Mouse (Mus musculus) ES-Bruce4 (cell line): ENCODE measurements around the gene Rnf152.

Experiments
- CTCF ChIP-seq: IDR thresholded peaks from one replicate; pipeline ENCODE4 v1.8.1; 2011; ENCODE audit warnings: low read depth, low read length
- EP300 ChIP-seq: IDR thresholded peaks from 2 replicates; pipeline ENCODE4 v1.6.1; 2011; ENCODE audit warnings: low read depth, low read length; ENCODE audit not compliant: insufficient read depth
- POLR2A ChIP-seq: IDR thresholded peaks from one replicate; pipeline ENCODE4 v1.8.1; 2011; ENCODE audit warnings: low read length; ENCODE audit not compliant: insufficient read depth

DNA sequence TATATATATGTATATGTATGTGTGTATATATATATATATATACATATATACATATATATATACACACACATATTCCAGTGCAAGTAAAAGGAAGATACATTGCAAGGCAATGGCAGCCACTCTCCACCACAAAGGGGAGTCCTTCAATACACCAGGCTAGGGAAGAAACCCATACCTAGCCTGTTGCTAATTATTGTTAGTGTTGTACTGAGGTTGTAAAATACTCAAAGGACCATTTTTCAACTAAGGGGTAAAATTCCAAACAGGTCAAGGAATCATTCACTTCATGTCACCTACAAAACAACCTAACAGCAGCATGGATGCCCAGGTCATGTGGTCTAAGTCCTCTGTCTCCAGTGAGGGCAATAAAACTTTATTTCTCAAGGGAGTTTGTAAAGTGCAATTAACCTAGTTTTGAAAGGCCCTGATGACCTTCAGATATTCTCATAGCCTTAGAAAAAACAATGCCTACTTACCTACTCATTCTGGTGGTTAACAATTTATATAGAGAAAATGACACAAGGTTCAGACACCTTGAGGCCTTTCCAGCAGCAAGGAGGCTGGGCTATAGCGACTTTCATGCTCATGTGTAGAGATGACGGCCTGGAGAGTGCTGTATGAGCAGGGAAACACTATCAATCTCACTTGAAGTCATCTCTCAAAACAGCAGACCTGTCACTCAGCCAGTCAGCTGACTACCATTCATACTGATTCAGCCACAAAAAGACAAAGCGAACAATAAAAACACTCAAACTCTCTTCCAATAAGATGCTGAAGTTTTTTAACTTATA lies 42.3 kb downstream of the Rnf152 start:
- no peak for TF ChIP-seq POLR2A
- TF ChIP-seq EP300, result no peak
- no peak for TF ChIP-seq CTCF
